Mouse (Mus musculus) MEL (cell line): ENCODE results near the gene Kifc1. TPM values are rescaled to one million over a fixed set of nuclear protein-coding genes. Genes with fewer than 3 reads are reported as not detected.

Source experiments
- DNase-seq: peaks from one replicate; pipeline ENCODE4 v3.0.0; 2011; ENCODE audit warnings: low read depth, low spot score
- H3K27ac ChIP-seq: 2 replicates; pipeline ENCODE4 v1.5.1; 2012; ENCODE audit warnings: low read depth, mild to moderate bottlenecking, control low read depth, low read length, moderate library complexity; ENCODE audit not compliant: control insufficient read depth
- H3K27me3 ChIP-seq, 2 experiments: fragments of 150-350 bp in 1 of 2; sonication (generic) in 1 of 2; 2 replicates each; pipeline ENCODE4 v1.6.1; 2012; ENCODE audit warnings: low read length in 2 of 2, mild to moderate bottlenecking in 2 of 2, improper control_type of control experiment in 1 of 2, moderate library complexity in 1 of 2; ENCODE audit not compliant: insufficient read depth in 2 of 2, control insufficient read depth in 1 of 2
- H3K36me3 ChIP-seq, 2 experiments: 2 replicates each; pipeline ENCODE4 v1.6.1; 2012 to 2014; ENCODE audit warnings: low read length in 2 of 2, improper control_type of control experiment in 1 of 2, inconsistent platforms in 1 of 2, mild to moderate bottlenecking in 1 of 2; ENCODE audit not compliant: insufficient read depth in 2 of 2, control insufficient read depth in 1 of 2
- H3K4me1 ChIP-seq, 2 experiments: fragments of 150-350 bp in 1 of 2; sonication (generic) in 1 of 2; 2 replicates each; pipeline ENCODE4 v1.6.1; 2012; ENCODE audit warnings: low read length in 2 of 2, improper control_type of control experiment in 1 of 2, mild to moderate bottlenecking in 1 of 2; ENCODE audit not compliant: insufficient read depth in 2 of 2, control insufficient read depth in 1 of 2
- H3K4me3 ChIP-seq, 2 experiments: fragments of 150-350 bp in 1 of 2; sonication (generic) in 1 of 2; 2 replicates each; pipeline ENCODE4 v1.5.1; 2012; ENCODE audit warnings: low read depth in 2 of 2, low read length in 2 of 2, mild to moderate bottlenecking in 2 of 2, moderate library complexity in 2 of 2, control low read depth in 1 of 2, improper control_type of control experiment in 1 of 2; ENCODE audit not compliant: control insufficient read depth in 1 of 2, insufficient read depth in 1 of 2
- H3K79me2 ChIP-seq: 2 replicates; pipeline ENCODE4 v1.6.1; 2012; ENCODE audit warnings: mild to moderate bottlenecking, low read length, moderate library complexity; ENCODE audit not compliant: control insufficient read depth, poor library complexity, insufficient read depth
- H3K9ac ChIP-seq: 2 replicates; pipeline ENCODE4 v1.6.1; 2012; ENCODE audit warnings: low read depth, mild to moderate bottlenecking, control low read depth, low read length, moderate library complexity; ENCODE audit not compliant: control insufficient read depth, poor library complexity, severe bottlenecking
- H3K9me3 ChIP-seq: fragments of 150-350 bp; sonication (generic); replicated peaks from 2 replicates; pipeline ENCODE4 v1.6.1; 2012; ENCODE audit warnings: mild to moderate bottlenecking, low read length, improper control_type of control experiment, moderate library complexity; ENCODE audit not compliant: insufficient read depth
- CHD1 ChIP-seq: IDR thresholded peaks from 2 replicates; pipeline ENCODE4 v1.6.1; 2012; ENCODE audit warnings: low read depth, mild to moderate bottlenecking, inconsistent platforms, low read length, improper control_type of control experiment
- ELF1 ChIP-seq: IDR thresholded peaks from 2 replicates; pipeline ENCODE4 v1.6.1; 2014; ENCODE audit warnings: low read depth, mild to moderate bottlenecking, inconsistent platforms, low read length, improper control_type of control experiment, moderate library complexity
- EP300 ChIP-seq, 2 experiments: IDR thresholded peaks; 2 replicates each; pipeline ENCODE4 v1.6.1; 2011; ENCODE audit warnings: improper control_type of control experiment in 2 of 2, low read length in 2 of 2, low read depth in 1 of 2, mild to moderate bottlenecking in 1 of 2
- GABPA ChIP-seq: IDR thresholded peaks from 2 replicates; pipeline ENCODE4 v1.6.1; 2012; ENCODE audit warnings: low read depth, mild to moderate bottlenecking, inconsistent platforms, low read length, improper control_type of control experiment, moderate library complexity
- GATA1 ChIP-seq: IDR thresholded peaks from 2 replicates; pipeline ENCODE4 v1.6.1; 2011; ENCODE audit warnings: low read depth, low read length, improper control_type of control experiment
- HCFC1 ChIP-seq: IDR thresholded peaks from 2 replicates; pipeline ENCODE4 v1.6.1; 2012; ENCODE audit warnings: low read depth, mild to moderate bottlenecking, inconsistent platforms, low read length, improper control_type of control experiment, moderate library complexity
- JUND ChIP-seq: IDR thresholded peaks from 2 replicates; pipeline ENCODE4 v1.6.1; 2011; ENCODE audit warnings: low read depth, mild to moderate bottlenecking, improper control_type of control experiment, low read length
- KAT2A ChIP-seq: conservative IDR thresholded peaks from 2 replicates; pipeline ENCODE4 v1.6.1; 2012; ENCODE audit warnings: low read depth, low read length, improper control_type of control experiment, inconsistent platforms
- MAFK ChIP-seq: IDR thresholded peaks from 2 replicates; pipeline ENCODE4 v1.6.1; 2011; ENCODE audit warnings: low read depth, mild to moderate bottlenecking, low read length, improper control_type of control experiment, borderline replicate concordance
- MAX ChIP-seq: IDR thresholded peaks from 2 replicates; pipeline ENCODE4 v1.6.1; 2011; ENCODE audit warnings: low read length, improper control_type of control experiment
- MAZ ChIP-seq: IDR thresholded peaks from 2 replicates; pipeline ENCODE4 v1.6.1; 2012; ENCODE audit warnings: low read depth, mild to moderate bottlenecking, inconsistent platforms, low read length, improper control_type of control experiment
- MXI1 ChIP-seq: IDR thresholded peaks from 2 replicates; pipeline ENCODE4 v1.6.1; 2011; ENCODE audit warnings: mild to moderate bottlenecking, low read depth, low read length, improper control_type of control experiment
- MYB ChIP-seq: IDR thresholded peaks from 2 replicates; pipeline ENCODE4 v1.6.1; 2011; ENCODE audit warnings: mild to moderate bottlenecking, low read depth, low read length, improper control_type of control experiment
- MYC ChIP-seq: IDR thresholded peaks from 2 replicates; pipeline ENCODE4 v1.6.1; 2011; ENCODE audit warnings: low read depth, mild to moderate bottlenecking, low read length, improper control_type of control experiment, moderate library complexity
- NELFE ChIP-seq: IDR thresholded peaks from 2 replicates; pipeline ENCODE4 v1.6.1; 2011; ENCODE audit warnings: low read depth, low read length, improper control_type of control experiment
- POLR2A ChIP-seq, 2 experiments: IDR thresholded peaks; 2 replicates each; pipeline ENCODE4 v1.6.1; 2011 to 2012; ENCODE audit warnings: low read length in 2 of 2, mild to moderate bottlenecking in 2 of 2, control low read depth in 1 of 2, improper control_type of control experiment in 1 of 2, low read depth in 1 of 2, moderate library complexity in 1 of 2; ENCODE audit not compliant: control insufficient read depth in 1 of 2, insufficient read depth in 1 of 2, poor library complexity in 1 of 2
- POLR2AphosphoS2 ChIP-seq: IDR thresholded peaks from 2 replicates; pipeline ENCODE4 v1.6.1; 2011; ENCODE audit warnings: low read length, improper control_type of control experiment
- POLR2AphosphoS5 ChIP-seq: IDR thresholded peaks from 2 replicates; pipeline ENCODE4 v1.6.1; 2012; ENCODE audit warnings: low read depth, borderline replicate concordance, mild to moderate bottlenecking, inconsistent platforms, low read length, moderate library complexity, mixed read lengths
- RAD21 ChIP-seq: IDR thresholded peaks from 2 replicates; pipeline ENCODE4 v1.6.1; 2011; ENCODE audit warnings: mild to moderate bottlenecking, low read depth, low read length, improper control_type of control experiment
- TBP ChIP-seq: IDR thresholded peaks from 2 replicates; pipeline ENCODE4 v1.8.0; 2011; ENCODE audit warnings: low read depth, low read length, improper control_type of control experiment
- ZMIZ1 ChIP-seq: IDR thresholded peaks from 2 replicates; pipeline ENCODE4 v1.6.1; 2012; ENCODE audit warnings: low read depth, mild to moderate bottlenecking, inconsistent platforms, low read length, improper control_type of control experiment, moderate library complexity
- polyA plus RNA-seq, 2 experiments: library from polyadenylated mRNA; stranded (reverse) in 1 of 2; unstranded in 1 of 2; fragments of >175 nt in 1 of 2; fragments of >200 nt in 1 of 2; gene quantifications; 2 replicates each; pipeline versions ENCODE4 v1.2.1 to v1.2.4; 2012; ENCODE audit warnings: low replicate concordance in 2 of 2, low read depth in 1 of 2; ENCODE audit not compliant: insufficient read length in 2 of 2, insufficient read depth in 1 of 2, missing spikeins in 1 of 2
- total RNA-seq: library from RNA; depleted of rRNA; stranded (reverse); fragments of 300-350 nt; gene quantifications from 2 replicates; pipeline ENCODE4 v1.2.3, GENCODE M21; 2012

Gene Kifc1
- total and polyA plus RNA-seq, 3 experiments = 17.1 to 53.5 TPM; not detected in 1

GRCm38 (mm10) chr17:33829561-33829960, 60.9 kb downstream of the Kifc1 start:
- Histone ChIP-seq H3K4me1 (peaks cover 0 to 5% of the 10 kb centered on the region in 2 experiments; a peak in 2 of 4 replicates), H3K4me3 (no peak overlapping the region), H3K27ac (no peak overlapping the region), H3K79me2 (peaks cover 23% of the 10 kb centered on the region), H3K9ac (no peak overlapping the region), H3K36me3 (peaks cover 13% of the 10 kb centered on the region in 2 experiments), H3K9me3 (no peaks in the 10 kb centered on the region), H3K27me3 (no peaks in the 10 kb centered on the region)
- DNase-seq = no peak
- TF ChIP-seq JUND (no peak), POLR2AphosphoS5 (no peak), GATA1 (no peak), MYC (no peak), POLR2AphosphoS2 (no peak), ZMIZ1 (no peak)

DNA sequence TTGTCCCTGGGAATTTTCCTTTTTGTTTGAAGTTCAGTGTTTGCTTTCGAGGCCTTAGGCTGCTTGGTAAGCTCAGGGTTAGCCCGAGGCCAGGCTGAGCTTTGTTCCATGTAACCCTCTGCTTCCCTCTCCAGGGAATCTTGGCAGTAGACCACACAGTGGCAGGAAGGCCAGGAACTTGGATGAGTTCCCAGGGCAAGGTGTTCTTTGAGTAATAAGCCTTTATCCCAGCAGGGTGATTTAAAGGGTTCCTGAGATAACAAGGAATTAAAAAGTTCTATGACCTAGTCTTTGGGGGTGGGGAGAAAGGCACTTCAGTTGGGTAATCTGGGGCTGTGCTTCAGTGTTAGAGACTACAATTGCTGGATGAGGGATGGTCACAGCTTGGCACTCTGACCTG, 61.6 kb downstream of the Kifc1 start:
- DNase-seq = no peak
- H3K27me3 ChIP-seq = no peaks in the 10 kb centered on the region
- no peak overlapping the region for H3K27ac ChIP-seq
- no peak overlapping the region for H3K4me3 ChIP-seq
- no peak for TF ChIP-seq MAX
- no peak for TF ChIP-seq POLR2A (IDR thresholded peaks at IDR 0.05; ENCODE audit: control insufficient read depth in 1 of 2, insufficient read depth in 1 of 2, low read depth in 1 of 2, low read length in 2 of 2, poor library complexity in 1 of 2)
- TF ChIP-seq MXI1 = no peak
- no peak for TF ChIP-seq MYC
- no peak for TF ChIP-seq RAD21
- no peak for TF ChIP-seq CHD1
- no peak for TF ChIP-seq MYB
- TF ChIP-seq MAZ = no peak
- no peak for TF ChIP-seq GATA1
- no peak for TF ChIP-seq ELF1
- TF ChIP-seq EP300 (IDR thresholded peaks at IDR 0.05; ENCODE audit: low read depth in 1 of 2, low read length in 2 of 2) = no peak
- TF ChIP-seq JUND = no peak
- no peak for TF ChIP-seq HCFC1
- TF ChIP-seq KAT2A = no peak
- TF ChIP-seq NELFE = no peak
- TF ChIP-seq GABPA = no peak
- TF ChIP-seq MAFK = no peak
- no peak for TF ChIP-seq TBP
- H3K9me3 ChIP-seq = no peaks in the 10 kb centered on the region
- H3K79me2 ChIP-seq = peaks cover 28% of the 10 kb centered on the region
- no peak overlapping the region for H3K9ac ChIP-seq
- peaks cover 11 to 13% of the 10 kb centered on the region in 2 experiments for H3K36me3 ChIP-seq
- H3K4me1 ChIP-seq = peaks cover 0 to 5% of the 10 kb centered on the region in 2 experiments; a peak in 2 of 4 replicates
